Mouse (Mus musculus) embryo, embryonic 10 days (tissue): ENCODE measurements around the gene Cdh13.

ENCODE experiments used
- DNase-seq: peaks from one replicate; pipeline ENCODE4 v3.0.0-alpha.2; 2015; ENCODE audit warnings: low spot score

Gene Cdh13

DNA sequence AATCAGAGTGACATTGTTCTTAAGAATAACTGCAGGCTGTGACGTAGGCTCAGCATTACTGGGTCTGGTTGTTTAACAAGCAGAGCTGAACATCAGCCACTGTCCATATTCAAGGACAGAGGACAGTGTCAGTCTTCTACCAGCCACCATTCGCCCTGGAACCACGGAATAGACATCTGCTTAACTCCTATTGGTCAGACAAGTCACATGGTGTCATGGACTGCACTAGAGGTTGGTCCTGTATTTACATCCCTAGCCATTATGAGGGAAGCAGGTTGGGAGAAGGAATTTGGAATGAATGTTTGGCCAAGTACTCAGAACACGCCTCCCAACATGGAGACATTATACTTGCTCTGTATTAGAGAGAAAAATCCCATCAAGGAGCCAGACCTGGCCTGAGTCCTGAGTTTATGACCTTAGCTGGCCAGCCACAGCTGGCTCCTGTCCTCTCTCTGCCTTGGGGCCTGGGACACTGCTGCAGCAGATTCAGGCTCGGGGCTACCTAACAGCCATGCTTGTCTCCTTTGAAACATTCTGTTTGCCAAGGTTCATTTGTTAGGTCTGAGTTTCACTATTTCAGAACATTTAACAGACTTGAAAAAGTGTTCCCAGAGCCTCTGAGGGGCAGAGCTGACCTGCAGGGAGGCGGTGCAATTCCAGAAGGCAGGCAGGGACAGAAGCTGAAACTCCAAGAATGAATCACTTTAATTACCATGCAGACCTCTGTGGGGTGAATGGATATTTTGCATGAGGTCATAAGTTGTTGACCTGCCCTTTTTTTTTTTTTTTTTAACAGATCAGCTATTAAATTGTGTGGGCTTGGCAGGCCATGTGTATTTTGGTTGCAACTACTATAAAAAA lies 282.6 kb downstream of the Cdh13 start:
- no peak for DNase-seq

- no peak for DNase-seq
Observed at GRCm38 (mm10) chr8:118569366-118569765, 285.8 kb downstream of the Cdh13 start.

DNA sequence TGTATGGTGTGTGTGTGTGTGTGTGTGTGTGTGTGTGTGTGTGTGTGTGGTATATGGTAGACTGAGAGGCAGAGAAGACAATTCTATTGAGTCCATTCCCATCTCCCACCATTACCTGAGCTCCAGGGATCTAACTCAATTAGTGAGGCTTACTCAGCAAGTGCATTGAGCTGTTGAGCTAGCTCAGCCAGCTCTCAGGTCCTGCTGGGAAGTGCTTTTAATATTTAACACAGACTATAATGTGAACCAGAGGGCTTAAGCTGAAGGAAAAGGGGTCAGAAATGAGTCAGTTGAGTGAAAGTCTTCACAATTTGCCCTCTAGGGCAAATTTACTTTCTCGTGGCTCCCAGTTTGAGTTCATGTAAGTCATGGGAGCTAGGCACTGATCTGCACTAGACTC lies 297.7 kb downstream of the Cdh13 start:
- no peak for DNase-seq

- no peak for DNase-seq
Observed at GRCm38 (mm10) chr8:118582185-118582584, 298.7 kb downstream of the Cdh13 start.

DNA sequence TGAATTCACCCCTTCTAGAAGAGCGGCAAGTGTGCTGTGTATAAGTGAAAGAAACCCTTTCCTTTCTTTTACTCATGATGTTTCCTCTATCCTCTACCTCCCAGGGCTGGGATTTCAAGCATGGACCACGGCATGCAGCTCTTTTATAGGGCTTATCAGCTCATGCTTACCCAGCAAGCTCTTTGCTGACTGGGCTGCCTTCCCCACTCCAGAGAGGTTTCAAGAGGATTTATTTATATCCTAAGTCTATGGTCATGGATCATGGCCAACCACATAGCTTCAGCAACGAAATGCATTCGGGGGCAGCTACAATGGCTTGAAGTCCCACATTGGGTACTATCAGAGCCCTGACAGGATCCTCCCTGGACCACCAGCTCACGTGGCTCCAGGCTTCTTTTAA lies 304.4 kb downstream of the Cdh13 start:
- no peak for DNase-seq

DNA sequence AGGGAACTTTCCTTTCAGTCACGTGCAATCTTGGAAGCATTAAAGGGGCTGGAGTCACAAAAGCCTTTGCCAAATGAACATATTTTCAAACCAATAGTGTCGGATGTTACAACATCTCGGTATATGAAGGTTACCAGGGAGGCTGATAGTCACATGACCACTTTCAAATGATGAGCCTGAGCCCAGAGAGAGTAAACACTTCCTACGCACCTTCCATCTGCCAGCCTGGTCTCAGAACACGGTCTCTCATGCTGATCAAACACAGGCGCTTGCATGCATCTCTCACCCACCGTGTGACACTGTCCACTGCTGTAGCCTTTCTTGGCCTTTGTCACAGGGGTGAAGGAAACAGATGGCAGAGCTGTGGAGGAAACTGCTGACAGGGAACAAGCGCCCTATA lies 313.3 kb downstream of the Cdh13 start:
- no peak for DNase-seq

GRCm38 (mm10) chr8:118601376-118601775 lies 317.8 kb downstream of the Cdh13 start:
- no peak for DNase-seq

GRCm38 (mm10) chr8:118602074-118602473 lies 318.5 kb downstream of the Cdh13 start:
- no peak for DNase-seq

DNA sequence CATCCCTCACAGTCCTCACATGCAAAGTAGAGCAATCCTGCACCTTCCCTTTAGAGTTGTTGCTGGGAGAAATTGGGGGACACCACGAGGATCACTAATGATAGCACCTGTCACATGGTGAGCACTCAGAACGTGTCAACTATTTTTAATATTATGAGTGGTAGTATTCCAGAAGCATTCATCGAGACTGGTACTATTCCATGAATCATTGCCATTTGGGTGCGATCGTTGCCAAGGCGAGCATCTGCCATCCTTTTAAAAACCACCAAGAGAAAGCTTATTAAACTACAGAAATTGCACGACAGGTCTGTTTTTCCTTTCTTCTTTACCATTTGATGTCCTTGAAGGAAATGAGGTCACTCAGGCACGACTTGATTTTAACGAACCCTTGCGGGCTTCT lies 328.0 kb downstream of the Cdh13 start:
- no peak for DNase-seq

DNA sequence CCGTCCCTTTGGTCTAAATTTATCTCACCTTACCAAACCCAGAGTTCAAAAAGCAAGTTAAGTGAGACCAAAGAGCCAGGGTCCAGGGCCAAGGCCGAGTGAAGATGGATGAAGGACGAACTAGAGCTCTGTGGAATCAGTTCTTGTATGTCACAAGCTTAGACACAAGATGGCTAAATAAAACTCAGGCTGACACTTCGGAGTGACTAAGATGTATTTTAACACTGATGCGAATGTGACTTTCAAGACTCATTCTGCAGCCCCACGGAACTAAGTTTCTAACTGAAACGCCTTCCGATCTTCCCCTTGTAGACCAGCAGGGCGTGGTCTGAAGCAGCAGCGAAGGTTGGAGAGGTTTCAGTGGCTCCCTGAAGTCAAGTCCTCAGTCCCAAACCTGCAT lies 334.7 kb downstream of the Cdh13 start:
- DNase-seq, result no peak

DNA sequence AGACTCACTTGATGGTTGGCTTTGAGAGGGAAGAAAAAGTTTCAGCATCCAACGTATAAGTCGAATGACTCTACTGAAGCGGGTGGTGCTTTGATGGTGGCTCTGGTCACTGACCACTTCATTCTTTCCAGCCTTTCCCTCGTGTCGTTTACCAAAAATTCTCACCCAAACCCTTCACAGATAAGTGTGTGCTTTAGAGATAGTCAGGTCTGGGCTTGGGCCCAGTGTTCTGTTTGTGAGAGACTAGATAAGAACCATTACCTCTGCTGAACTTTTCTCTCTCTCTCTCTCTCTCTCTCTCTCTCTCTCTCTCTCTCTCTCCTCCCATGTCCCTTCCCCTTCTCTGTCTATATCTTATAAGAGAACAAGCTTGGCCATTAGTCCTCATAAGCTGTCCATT lies 342.9 kb downstream of the Cdh13 start:
- DNase-seq, result no peak

- no peak for DNase-seq
Observed at GRCm38 (mm10) chr8:118627737-118628136, 344.2 kb downstream of the Cdh13 start.

GRCm38 (mm10) chr8:118628702-118629101 lies 345.2 kb downstream of the Cdh13 start:
- DNase-seq, result no peak

DNA sequence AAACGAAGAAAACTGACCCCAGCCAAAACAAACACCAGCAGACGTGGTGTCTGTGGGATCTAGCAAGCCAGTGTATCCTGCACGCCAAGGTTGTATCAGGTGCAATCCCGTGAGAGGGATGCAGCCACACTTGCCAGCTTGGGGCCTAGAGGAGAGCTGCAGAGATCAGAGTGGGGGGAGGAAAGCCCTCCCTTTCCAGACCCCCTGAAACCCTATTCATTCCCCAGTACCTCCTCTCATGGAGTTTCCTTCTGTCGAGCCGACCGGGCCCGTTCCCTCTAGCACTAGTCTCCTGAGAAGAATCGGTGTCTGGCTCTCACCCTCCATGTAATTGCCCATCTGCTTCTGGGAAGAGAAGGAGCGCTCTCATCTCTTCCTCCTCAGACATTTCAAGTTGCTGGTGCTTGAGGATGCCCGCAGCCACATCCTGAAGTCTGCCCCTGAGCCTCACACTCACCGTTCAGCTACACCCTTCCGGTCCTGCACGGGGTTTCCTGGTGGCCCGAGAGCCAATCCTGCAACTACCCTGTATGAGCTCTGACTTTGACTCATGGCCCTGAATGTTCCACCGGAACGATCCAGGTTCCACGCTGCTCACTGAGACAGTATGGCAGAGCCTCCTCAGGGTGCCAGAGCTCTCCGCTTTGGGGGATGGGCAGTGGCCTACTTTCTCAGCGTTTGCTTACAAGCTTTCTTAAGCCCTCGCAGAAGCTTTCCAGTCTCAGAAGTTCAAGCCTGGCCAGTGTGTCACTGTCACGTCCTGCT lies 351.9 kb downstream of the Cdh13 start:
- no peak for DNase-seq

DNA sequence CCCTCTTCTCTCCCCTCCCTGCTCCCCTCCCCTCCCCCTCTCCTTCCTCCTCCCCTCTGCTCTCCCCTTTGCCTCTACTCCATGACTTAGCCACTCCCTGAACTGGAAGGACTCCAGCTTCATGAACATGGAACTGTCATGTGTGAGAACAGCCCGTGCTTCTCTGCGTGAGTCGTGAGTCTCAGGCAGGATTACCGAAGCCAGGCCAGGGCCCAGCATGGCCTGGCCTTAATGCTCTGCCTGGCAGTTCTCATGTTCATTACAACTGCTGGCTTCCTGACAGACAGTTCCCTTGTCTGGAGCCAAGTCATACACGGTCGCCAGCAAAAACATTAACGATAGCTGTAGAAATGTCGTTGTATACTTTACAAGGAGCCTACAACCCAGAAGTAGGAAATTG lies 356.1 kb downstream of the Cdh13 start:
- no peak for DNase-seq

DNA sequence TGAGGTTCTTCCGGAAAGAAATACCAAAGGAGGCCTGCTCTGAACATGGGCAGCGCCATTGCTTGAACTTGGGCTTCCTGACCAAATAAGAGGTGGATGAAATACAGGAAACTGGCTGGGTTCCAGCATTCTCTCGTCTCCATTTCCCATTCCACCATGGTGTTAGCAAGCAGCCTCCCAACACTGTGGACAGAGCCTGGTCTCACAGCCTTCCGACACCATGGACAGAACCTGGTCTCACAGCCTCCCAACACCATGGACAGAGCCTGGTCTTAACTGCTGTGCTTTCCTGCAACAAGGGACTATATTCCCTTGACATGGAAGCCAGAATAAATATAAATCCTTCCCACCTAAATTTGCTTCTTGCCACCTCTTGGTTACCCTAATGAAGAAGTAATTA lies 358.3 kb downstream of the Cdh13 start:
- no peak for DNase-seq

DNA sequence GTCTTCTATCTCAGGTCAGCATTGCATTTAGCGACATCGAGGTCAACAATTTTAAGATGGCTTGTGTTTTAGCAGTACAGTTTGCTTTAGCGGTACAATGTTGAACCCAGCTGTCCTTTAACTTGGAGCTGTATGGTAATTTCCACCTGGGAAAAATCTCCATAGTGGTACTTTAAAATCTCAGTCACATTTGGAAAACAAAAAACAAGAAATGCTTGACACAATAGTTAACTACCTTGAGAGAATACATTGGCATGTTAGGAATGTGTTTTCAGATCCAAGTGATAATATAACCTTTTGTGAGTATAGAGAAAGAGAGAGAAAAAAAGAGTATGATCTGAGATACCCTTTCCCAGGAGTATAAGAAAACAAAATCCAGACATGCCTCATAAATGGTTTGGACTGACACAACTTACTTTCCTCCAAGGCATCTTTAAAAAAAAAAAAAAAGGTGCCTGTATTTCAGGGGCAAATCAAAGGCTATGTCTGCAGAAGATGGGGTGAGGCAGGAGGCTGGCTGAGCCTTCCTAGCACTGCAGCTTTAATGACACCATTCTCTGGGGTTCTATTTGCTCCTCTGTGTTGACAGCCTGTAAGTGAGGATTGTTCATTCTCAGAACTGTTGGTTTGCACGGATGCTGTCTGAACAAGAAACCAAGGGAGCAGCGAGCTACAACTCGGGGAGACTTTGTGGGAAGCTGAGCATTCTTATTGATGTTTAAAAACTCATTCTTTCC lies 365.4 kb downstream of the Cdh13 start:
- DNase-seq, result no peak

DNA sequence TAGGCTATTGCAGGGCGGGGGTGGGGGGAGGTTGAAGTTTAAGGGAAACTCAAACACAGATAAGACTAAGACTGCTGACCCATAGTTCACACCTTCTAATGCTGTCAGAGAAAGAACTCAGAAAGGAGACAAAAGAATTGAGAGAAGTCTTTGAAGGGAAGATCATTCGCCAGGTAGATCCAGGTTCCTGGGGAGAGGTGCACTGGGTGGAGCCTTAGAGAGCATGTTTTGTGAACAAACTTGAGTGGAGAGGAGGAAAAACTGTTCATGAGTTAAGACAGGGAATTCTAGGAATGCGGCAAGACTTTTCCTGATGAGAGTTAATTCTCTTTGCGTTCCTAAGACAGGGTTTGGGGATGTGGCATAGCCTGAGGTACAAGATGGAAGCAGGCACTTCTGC lies 366.4 kb downstream of the Cdh13 start:
- DNase-seq, result no peak

- DNase-seq, result no peak
Observed at GRCm38 (mm10) chr8:118662001-118662829, 378.7 kb downstream of the Cdh13 start.

- no peak for DNase-seq
Observed at GRCm38 (mm10) chr8:118665081-118665480, 381.5 kb downstream of the Cdh13 start.

DNA sequence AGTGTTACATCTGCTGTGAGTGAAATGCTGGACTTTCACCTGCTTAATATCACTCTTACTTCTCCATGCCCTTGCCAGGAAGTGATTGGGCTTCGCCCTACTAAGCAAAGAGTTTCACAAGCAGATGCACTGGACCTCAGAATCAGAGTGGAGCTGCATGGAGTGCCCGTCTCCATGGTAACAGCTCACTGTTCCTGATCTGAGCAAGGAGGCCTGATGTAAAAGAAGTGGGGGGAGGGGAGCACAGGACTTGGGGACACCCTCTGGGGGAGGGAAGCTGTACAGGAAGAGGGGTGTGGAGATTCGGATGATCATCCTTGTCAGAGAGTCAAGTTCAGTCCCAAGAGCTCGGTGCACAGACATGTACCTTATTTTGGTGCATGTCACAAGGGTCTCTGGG lies 384.2 kb downstream of the Cdh13 start:
- no peak for DNase-seq

- no peak for DNase-seq
Observed at GRCm38 (mm10) chr8:118676233-118676632, 392.7 kb downstream of the Cdh13 start.
